Mouse (Mus musculus) cerebellum, postnatal 25 days (tissue): ENCODE results near the gene Arsb.

Experiments used
- DNase-seq, 2 experiments: peaks; one replicate each; pipeline ENCODE4 v3.0.0; 2021; ENCODE audit warnings: mixed read lengths in 2 of 2

Gene Arsb

GRCm38 (mm10) chr13:93771588-93772278, at the start of gene Arsb:
Gene Arsb (plus strand): TSS chr13:93771630.
- DNase-seq = peak; percentile 92

- peak in 1 of 2 experiments; percentile 18 for DNase-seq
Observed at GRCm38 (mm10) chr13:93721916-93722315, 49.5 kb upstream of the Arsb start.

GRCm38 (mm10) chr13:93723455-93723854, 48.0 kb upstream of the Arsb start:
- DNase-seq = no peak

GRCm38 (mm10) chr13:93724206-93724605, 47.2 kb upstream of the Arsb start:
- DNase-seq = peak; percentile 29 to 62

GRCm38 (mm10) chr13:93735131-93735636, 36.2 kb upstream of the Arsb start:
- DNase-seq = no peak

GRCm38 (mm10) chr13:93744118-93744517, 27.3 kb upstream of the Arsb start:
- no peak for DNase-seq

- no peak for DNase-seq
Observed at GRCm38 (mm10) chr13:93752597-93753400, 18.6 kb upstream of the Arsb start.

- DNase-seq = no peak
Observed at GRCm38 (mm10) chr13:93755084-93755483, 16.3 kb upstream of the Arsb start.

GRCm38 (mm10) chr13:93756674-93757073, 14.8 kb upstream of the Arsb start:
- DNase-seq = no peak

- DNase-seq = no peak
Observed at GRCm38 (mm10) chr13:93757514-93757913, 13.9 kb upstream of the Arsb start.

GRCm38 (mm10) chr13:93758149-93758898, 13.1 kb upstream of the Arsb start:
- no peak for DNase-seq

GRCm38 (mm10) chr13:93761831-93762230, 9.6 kb upstream of the Arsb start:
- no peak for DNase-seq

- DNase-seq = no peak
Observed at GRCm38 (mm10) chr13:93762879-93763278, 8.6 kb upstream of the Arsb start.

GRCm38 (mm10) chr13:93764321-93764973, 7.0 kb upstream of the Arsb start:
- no peak for DNase-seq

- no peak for DNase-seq
Observed at GRCm38 (mm10) chr13:93771031-93771587, 321 bp upstream of the Arsb start.

- no peak for DNase-seq
Observed at GRCm38 (mm10) chr13:93772279-93772636, 828 bp downstream of the Arsb start.

- no peak for DNase-seq
Observed at GRCm38 (mm10) chr13:93772861-93773260, 1.4 kb downstream of the Arsb start.

- no peak for DNase-seq
Observed at GRCm38 (mm10) chr13:93773704-93774315, 2.4 kb downstream of the Arsb start.

GRCm38 (mm10) chr13:93782823-93783222, 11.4 kb downstream of the Arsb start:
- no peak for DNase-seq

- peak in 1 of 2 experiments; percentile 43 for DNase-seq
Observed at GRCm38 (mm10) chr13:93785329-93785728, 13.9 kb downstream of the Arsb start.

- DNase-seq = peak; percentile 44 to 50
Observed at GRCm38 (mm10) chr13:93786051-93786450, 14.6 kb downstream of the Arsb start.

- peak; percentile 58 to 72 for DNase-seq
Observed at GRCm38 (mm10) chr13:93787647-93788046, 16.2 kb downstream of the Arsb start.
